Mouse (Mus musculus): ENCODE measurements at regions not wholly inside any gene's neighbourhood (a gene's known extent, or its start where the extent isn't known, plus 50 kb on each side); places are given as distances from the start of the nearest gene placed in this dataset.
A peak's percentile ranks its signal among the peaks of the same experiment; 100 is the strongest.

DNA sequence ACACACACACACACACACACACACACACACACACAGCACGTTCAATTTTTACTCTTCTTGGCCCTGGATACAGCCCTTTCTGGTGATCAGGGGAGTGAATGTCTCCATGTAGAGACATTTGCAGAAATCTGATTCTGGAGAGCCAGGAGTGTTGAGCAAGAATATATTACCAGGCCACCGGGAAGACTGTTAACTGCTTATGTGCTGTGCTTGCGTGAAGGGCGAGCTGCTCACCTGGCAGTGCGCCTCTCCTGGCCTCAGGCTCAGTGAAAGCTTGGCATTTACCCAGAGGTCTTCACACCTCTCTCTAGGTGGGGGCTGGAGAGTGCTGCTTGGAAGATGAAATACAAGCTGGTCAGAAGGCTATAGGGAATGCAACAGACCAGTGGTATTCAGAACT, 332.4 kb upstream of the Tet2 start:
- peak in 1 of 2 experiments; percentile 5 for DNase-seq

DNA sequence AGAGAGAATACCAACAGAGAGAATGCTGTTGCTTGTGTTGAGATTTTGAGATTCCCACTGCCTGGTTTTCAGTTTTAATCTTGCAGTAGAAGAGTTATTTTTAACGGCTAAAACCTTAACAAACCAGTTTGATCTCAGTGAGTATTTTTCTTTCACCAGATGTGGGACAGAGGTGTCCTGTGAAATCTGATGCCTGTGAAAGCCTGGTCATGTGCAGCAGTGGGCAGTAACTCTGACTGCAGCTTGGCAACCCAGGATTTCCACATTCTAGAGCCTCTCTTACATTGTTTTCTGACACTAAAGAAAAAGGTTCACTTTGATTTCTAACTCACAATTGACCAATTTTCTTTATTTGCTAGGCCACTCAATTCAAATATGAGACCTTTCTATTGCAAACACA, 335.7 kb upstream of the Tet2 start:
- no peak for DNase-seq

DNA sequence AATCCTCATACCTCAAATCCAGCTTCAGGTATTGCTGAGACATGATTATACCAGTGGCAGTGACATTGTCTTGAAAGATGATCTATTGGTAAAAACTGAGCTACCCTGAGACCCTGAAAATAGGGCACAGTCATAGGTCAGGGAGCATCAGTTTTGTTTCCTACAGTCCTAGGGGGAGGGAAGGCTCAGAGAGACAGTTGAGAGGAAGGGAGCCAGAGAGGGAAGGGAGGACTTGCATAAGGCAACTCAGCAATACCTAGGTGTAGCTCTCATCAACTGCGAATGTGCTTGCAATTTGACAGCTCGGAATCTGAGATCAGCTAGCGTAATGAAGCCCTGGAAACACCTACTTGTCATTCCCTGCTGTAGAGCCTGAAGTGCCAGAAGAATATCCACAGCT, 334.4 kb upstream of the Cxxc4 start:
- DNase-seq: no peak

DNA sequence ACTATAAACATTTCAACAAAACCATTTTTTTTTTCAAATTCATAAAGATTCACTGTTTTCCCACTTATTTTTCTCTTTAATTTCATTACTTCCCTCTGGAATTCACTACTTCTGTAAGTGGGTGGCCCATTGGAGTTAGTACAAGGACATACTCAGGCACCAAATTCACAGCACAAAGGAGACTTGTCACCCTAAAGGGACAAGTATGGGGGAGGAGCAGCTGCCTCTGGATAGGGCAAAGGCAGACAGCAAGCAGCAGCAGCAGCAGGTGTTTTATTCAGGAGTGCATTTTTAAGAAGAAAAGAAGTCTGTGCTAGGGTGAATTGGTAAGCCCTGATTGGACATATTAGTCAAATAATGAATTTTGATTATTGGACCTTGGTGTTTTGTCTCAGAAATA, 314.1 kb upstream of the Cxxc4 start:
- no peak for DNase-seq

DNA sequence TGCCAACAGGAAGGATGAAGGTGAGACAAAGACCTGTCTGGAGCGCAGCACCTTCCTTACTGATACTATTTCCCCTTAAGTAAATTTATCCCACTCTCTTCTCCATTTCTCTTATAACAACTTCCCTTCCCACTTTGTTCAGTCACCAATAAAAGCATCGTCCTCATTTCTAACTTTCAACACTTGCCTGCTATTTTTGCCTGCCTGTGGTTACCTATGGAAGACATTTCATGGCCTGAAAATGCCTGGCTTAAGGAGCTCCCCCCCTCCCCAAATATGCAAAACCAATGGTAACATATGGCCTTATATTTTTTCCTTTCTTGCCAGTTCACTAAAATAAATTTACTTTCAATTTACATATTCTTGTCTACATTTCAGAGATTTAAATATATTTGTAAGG, 271.0 kb upstream of the Cxxc4 start:
- no peak for DNase-seq

DNA sequence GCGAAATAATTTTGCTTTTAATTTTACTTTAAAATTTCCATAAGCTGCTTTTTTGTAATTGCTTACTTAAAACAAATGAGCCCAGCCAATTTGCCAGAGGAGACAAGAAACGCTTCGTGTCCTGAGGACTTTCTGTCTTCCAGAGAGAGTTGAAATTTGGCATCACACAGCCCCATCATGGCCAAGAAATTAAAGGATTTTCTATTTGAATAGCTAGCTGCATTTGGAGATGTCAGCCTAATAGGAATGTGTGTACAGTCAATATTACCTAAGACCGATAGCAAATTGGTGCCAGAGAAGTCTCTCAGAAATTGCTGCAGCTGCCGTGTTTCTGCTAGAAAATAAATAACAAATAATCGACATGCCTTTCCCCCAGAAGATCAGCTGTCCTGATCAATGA, 268.1 kb upstream of the Cxxc4 start:
- DNase-seq: no peak

DNA sequence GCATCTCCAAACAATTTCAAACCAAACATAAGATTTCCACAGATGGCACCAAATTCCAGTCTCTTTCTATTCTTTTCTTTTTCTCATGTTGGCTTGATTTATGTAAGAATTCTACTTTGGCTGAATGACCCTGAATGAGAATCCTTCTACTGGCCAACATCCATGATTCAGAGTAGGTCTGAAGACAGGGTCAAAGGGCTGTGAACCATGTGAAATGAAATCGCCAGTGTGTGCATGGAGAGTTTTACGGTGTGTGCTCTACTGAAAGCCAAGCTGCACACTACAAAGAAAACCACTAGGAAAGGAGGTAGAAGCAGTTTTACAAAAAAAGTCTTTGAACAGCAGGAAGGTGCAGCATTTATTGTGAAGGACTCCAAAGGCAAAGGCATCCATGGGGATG, 263.5 kb upstream of the Cxxc4 start:
- DNase-seq: no peak

DNA sequence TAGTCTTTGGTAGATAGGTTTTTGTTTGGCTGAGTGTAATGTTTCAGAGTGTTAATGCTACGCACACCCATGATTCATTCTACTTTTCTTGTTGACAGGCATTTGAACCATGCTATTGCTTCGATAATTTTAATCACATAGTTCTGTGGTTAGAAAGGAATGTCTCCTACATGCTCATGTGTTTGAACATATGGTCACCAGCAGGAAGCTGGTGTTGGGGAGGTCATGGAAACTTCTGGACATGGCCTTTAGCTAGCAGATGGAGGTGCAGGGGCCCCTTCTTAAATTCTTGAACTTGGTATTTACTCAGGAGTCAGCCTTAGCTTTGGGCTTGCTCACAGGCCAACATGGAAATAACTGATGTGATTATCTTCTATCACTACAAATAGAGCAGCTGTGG, 248.6 kb upstream of the Cxxc4 start:
- DNase-seq: no peak

DNA sequence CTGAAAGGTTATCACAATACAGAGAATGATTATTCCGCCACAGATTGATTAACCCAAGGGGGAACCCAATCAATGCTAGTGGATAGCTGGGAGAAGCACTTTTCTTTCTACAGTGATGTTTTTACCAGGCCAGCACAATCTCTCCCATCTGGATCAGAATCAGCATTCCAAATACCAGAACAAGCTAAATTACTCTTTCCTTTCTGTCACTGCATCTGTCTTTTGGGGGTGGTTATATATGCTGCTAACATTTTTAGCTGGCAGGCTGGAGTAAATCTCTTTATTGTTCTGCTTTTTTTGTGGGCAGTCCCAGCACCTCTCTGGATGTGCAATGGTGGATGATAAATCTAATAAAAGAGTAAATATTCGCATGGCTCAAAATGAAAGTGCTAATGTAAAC, 242.3 kb upstream of the Cxxc4 start:
- no peak for DNase-seq

DNA sequence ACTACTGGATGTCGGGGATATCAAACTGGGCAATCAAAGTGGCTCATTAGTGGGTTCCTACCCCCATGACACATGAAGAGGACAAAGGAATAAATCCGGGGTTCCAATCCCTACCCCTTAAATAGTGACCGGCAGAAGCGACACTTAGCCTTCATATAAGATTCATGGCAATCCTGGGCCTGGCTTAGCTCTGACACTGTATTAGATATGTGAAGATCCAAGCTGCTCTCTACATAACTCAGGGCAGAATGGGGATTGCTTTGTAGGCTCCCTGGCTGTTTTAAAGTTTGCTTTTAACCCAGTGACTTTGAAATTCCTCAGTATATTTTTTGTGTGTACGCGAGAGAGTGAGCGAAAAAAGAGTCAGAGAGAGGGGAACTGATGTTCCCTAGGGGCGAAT, 236.3 kb upstream of the Cxxc4 start:
- no peak for DNase-seq

DNA sequence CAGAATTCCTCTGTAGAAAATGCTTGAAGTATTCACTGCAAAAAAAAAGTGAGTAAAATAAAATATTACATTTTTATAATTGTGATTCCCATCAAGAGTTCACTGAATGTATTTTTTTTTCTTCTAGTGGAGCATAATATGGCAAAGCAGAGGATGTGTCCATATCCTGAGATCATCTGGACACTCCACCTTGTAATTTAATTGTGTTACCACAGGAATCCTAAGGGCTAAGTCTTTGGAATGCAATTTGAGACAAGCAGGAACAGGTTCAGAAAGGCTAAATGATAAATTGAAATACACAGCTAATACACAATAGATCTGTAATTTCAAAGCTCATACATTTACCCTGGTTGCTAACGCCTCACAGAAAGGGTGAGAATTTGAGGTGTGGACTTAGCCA, 235.7 kb upstream of the Cxxc4 start:
- DNase-seq: no peak

DNA sequence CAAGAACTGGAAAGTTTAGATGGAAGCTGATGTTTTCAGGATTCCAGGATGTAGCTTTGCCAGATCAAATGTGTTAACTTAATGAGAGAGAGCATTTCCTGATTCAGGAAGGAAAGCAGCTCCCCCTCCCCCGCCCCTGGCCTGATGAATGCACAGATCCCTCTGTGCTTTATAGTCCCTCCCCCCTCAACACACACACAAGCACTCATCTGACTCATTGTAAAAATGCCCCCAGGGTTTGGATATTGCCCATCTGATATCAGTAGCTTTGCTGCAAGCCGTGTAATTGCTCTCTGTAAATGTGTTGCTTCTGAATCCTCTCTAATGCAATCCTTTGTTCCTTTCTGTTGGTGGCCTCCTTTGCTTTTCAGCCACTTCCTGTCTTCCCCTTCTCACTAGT, 221.5 kb upstream of the Cxxc4 start:
- DNase-seq: no peak

DNA sequence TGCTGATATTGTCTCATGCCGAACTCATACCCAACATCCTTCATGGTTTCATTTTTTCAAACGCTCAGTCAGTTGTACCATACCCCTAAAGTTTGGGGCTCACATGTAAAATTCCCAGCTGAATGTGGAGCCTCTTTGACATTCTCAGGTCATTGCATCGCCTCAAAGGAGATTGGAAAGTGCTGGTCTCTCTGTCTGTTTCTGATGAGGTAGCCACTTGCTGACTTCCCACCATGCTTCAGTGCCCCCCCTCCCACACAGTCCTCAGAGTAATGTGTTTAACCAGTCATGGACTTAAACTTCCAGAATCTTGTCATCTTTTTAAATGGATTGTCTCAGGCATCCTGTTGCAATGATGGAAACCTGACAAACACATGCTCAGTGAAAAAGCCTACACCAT, 220.9 kb upstream of the Cxxc4 start:
- DNase-seq: no peak

DNA sequence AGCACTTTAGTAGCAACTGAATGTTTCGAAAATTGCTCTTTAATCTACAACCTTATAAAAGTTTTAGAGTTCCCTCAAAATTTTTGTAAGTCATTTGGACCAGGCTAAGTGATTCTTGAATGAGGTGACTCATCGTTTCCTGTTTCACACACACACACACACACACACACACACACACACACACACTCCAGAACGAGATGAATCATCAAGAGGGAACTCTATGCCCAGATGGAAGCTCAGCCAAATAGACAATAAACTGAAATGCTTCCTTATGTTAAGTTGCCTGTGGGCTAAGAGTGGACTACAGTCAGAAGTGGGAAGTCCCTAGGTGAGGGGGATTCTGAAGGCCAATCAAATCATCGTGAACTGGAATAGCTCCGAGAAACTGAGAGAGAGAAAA, 202.4 kb upstream of the Cxxc4 start:
- DNase-seq: no peak

DNA sequence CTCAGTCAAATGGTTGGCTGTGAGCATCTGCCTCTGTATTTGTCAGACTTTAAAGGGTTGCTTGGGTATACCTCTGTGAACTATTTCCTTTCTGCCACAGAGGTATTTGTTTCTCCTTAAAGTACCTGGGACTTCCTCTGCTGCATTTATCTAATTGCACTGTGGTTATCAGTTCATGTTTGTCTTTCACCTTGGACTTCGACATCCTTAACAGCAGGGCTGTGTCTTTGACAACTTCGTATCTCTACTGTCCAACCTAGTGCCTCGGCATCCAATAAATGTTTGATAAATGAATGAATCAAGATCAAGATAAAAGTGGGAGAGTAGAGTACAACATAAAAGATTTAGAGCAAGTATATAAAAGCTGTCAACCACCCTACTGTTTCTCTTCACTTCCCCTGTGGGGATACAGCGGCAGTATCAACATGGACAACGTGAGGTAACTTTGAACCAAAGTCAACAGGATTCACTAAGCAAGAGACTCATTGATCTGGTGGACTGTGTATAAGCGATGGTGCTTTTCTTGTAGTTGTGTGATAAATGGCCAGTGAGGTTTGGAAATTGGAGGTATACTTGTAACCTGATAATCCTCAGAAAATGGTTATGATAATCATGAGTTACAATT, 199.9 kb upstream of the Cxxc4 start:
- no peak for DNase-seq

DNA sequence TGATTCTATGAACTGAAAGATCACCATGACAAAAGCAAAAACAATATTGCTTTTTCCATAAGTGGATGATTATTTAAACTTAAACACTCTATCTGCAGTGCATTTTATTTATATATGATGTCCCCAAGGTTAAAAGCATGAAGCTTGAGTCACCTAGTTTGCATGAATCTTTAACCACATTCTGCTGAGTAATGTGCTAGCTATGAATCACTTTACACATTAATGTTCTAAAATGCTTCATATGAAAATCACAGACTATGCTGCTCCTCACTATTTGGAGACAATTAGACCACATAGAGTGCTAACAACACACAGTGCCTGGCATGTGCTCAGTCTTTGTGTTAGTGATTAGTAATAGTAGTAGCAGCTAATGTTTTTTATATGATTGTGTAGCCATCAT, 185.6 kb upstream of the Cxxc4 start:
- DNase-seq: no peak

DNA sequence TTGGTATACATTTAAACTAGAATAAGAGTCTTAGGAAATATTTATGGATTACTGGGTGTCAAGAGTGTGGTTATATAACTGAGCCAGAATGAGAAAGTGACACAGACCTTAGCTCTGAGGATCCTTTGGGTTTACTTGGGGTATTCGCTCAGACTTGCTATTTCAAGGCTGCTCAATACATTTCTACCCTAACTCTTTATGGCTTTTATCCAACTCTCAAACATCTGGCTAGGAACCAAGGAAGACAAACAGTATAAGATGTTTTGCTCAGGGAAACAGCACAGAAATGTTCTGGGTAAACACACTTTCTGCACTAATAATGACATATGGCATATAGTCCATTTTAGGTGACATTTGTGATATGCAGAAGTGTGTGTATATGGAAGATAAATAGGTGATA, 153.8 kb upstream of the Cxxc4 start:
- no peak for DNase-seq

DNA sequence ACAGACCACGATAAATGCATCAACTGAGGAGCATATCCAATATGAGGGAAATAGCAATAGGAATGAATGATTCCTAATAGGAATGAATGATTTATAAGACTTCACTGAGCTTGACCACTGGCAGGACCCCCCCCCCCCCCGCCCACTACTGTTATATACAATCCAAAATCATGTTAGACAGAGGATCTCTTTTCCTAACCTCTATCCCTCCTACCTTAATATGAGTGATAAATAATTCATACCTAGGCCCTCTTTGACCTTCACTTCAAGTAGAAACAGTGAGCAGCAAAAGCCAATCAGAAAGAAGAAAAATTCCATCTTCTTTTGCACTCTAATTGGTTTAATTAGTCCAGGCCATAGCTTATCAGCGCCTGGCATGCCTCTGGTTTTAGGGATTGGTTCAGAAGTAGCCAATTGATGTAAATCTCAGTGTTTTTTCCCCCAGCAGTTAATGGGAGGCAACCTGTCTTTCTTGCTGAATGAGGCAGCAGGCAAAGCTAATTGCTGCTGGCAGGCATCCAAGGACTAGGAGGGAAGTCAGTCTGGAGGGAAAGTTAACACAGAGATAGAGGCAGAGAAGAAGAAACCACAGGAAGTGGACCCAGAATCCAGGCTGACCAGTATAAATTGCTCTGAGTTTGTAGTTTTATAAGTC, 136.7 kb upstream of the Cxxc4 start:
- DNase-seq: peak; percentile 3 to 5

DNA sequence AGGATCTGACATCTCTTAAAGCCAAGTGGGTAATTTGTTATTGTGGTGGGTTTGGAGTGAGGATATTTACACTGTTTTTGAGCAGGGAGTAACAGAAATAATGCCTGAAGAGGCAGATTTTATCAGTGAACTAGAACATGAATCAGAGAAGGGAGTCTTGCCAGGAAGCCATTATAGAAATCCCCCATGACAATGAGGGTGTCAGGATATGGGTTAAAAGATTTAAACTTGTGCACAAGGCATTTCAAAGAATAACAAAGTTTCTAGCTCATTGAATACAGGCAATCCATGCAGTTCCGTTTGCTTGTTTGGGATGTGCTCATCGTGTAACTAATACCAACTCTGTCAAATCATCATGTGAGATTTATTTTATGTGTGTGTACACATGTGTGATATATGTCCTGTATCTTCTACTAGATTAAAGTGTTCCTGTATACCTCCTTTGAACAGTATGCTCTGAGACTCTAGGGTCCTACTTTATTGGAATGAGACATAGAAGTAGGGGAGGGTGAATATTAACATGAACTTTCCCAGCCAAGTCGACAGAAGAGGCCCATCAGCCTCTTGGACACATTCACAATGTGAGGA, 134.0 kb upstream of the Cxxc4 start:
- no peak for DNase-seq

DNA sequence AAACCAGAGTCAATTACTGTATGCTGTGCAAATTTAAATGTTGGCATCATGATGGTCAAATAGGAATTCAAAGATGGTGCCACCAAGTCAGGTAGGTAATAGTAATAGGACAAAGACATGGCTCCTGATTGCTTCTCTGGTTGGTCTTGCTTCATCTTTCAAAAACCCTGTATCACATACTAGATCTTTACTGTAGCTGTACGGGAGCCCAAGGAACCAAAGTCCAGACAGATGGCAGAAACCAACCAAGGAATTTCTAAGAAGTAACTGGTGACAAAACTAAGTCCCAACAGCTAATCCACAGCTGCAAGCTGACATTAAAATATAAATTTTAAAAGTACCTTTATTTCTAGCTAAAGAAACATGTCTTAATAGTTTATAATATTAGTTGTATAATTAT, 131.7 kb upstream of the Cxxc4 start:
- DNase-seq: no peak

DNA sequence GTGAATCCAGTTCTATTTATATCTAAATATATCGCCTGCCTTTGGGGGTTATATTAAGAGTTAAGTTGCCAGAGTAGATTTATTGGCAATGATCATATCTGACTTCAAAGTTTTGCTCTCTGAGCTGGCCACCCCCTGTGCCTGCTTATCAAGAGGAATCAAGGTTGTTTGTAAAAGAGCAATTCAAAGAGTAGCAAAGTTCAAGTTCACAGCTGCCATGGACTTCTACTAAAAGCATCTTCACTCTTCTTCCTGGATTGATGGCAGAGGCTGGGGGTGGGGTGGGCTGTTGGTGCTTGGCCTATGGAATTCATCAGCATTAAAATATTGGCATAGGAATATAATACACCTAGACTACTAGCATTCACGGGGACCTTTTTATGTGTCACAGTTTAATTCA, 131.2 kb upstream of the Cxxc4 start:
- DNase-seq: no peak

DNA sequence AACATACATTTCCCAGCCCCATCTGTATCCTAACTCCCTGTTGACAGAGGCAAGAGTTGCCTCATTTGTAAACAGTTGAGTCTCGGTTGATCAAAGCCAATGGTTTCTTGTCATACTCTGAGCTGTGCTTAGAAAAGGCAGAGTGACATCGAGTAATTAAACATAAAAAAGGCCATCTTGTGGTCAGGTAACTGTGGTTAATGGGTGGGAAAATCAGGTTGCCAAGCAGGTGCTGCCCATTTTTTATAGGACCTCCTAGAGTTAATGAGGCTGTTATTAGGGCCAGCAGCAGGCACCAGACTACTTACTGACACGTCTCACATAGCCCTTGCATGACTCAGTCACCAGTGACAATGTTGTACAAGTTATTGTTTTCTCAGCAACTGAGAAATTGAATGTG, 130.7 kb upstream of the Cxxc4 start:
- DNase-seq: no peak

DNA sequence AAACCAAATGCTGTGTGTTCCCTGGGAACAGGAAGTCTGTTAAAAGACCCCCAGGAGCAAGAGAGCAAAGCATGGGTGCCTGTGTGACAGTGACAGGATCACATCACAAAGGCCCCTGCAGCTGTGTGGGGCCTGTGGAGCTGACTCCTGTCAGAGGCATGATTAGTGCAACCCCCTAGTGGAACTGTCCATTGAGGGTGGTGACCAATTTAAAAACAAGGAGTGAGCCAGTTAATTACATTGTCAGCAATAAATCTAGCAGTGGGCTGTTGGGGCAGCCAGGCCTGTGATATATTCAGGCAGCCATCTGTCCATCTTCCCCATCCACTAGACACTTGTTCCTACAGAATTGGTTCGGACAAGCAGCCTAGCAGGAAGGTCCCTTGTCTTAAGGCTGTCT, 121.8 kb upstream of the Cxxc4 start:
- no peak for DNase-seq

DNA sequence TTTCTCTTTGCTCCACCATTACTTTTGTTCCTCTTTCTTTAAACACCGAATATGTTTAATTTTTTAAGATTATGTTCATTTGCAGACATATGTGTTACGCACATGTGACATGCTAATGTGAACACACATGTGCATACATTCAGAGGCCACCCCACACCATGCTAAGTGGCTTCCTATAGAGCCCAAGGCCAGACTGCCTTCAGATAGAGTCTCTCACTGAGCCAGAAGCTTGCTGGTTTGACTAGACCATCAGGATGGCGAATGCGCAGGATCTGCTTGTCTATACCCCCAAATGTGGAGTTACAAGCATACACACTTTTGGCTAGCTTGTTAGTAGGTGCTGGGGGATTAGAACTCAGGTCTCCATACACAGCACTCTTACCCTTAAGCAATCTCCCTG, 121.3 kb upstream of the Cxxc4 start:
- no peak for DNase-seq

DNA sequence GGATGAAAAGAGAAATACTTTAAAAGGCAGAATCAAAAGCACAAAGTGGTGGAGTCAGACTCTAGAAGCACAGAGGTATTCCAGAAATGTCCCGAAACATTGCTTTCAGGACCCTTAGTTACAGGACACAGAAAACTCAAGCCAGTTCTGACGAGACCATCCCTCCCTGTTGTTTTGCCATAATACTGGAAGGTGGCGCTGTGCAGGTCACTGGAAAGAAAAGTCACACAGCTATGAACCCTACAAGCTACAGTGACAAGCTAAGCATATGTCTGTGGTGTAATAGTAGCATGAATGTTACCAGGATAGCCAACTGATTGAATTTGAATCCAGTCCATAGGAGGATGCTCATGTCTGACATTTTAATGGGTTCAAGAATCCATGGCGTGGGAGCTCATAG, 117.4 kb upstream of the Cxxc4 start:
- no peak for DNase-seq

All from cerebellum, postnatal 36 days (tissue).